Mouse (Mus musculus) gastrocnemius, postnatal 25 days (tissue): ENCODE measurements at regions not wholly inside any gene's neighbourhood (a gene's known extent, or its start where the extent isn't known, plus 50 kb on each side); places are given as distances from the start of the nearest gene placed in this dataset.

Experiments used
- DNase-seq: peaks from one replicate; pipeline ENCODE4 v3.0.0; 2022

GRCm38 (mm10) chr12:30647511-30647910 lies 63.3 kb downstream of the Tmem18 start:
- DNase-seq: no peak

- DNase-seq: no peak
Measured at GRCm38 (mm10) chr12:30651506-30651905, 67.3 kb downstream of the Tmem18 start.

GRCm38 (mm10) chr12:30654347-30655075 lies 70.3 kb downstream of the Tmem18 start:
- no peak for DNase-seq

- DNase-seq: no peak
Measured at GRCm38 (mm10) chr12:30655076-30655421, 70.8 kb downstream of the Tmem18 start.

- DNase-seq: peak; percentile 30
Measured at GRCm38 (mm10) chr12:30678826-30679225, 94.6 kb downstream of the Tmem18 start.

GRCm38 (mm10) chr12:30690038-30690437 lies 105.8 kb downstream of the Tmem18 start:
- DNase-seq: no peak

GRCm38 (mm10) chr12:30693540-30693939 lies 109.3 kb downstream of the Tmem18 start:
- DNase-seq: no peak

- DNase-seq: no peak
Measured at GRCm38 (mm10) chr12:30698256-30698655, 114.0 kb downstream of the Tmem18 start.

- DNase-seq: no peak
Measured at GRCm38 (mm10) chr12:30703691-30704090, 119.5 kb downstream of the Tmem18 start.

GRCm38 (mm10) chr12:30707271-30707670 lies 123.0 kb downstream of the Tmem18 start:
- DNase-seq: no peak

GRCm38 (mm10) chr12:30708635-30709181 lies 124.5 kb downstream of the Tmem18 start:
- no peak for DNase-seq

- no peak for DNase-seq
Measured at GRCm38 (mm10) chr12:30710554-30710953, 126.3 kb downstream of the Tmem18 start.

GRCm38 (mm10) chr12:30726747-30727146 lies 142.5 kb downstream of the Tmem18 start:
- DNase-seq: no peak

GRCm38 (mm10) chr12:30729437-30729836 lies 145.2 kb downstream of the Tmem18 start:
- no peak for DNase-seq

- DNase-seq: no peak
Measured at GRCm38 (mm10) chr12:30767621-30768020, 116.5 kb upstream of the Alkal2 start.

- no peak for DNase-seq
Measured at GRCm38 (mm10) chr12:30793371-30793770, 90.8 kb upstream of the Alkal2 start.

- no peak for DNase-seq
Measured at GRCm38 (mm10) chr12:30816096-30816495, 68.0 kb upstream of the Alkal2 start.

GRCm38 (mm10) chr12:30831383-30831782 lies 52.7 kb upstream of the Alkal2 start:
- no peak for DNase-seq
